Mouse (Mus musculus) left cerebral cortex, postnatal 25 days (tissue): ENCODE measurements around the gene Ccnl2. TPM values are rescaled to one million over a fixed set of nuclear protein-coding genes. Genes with fewer than 3 reads are reported as not detected.
A peak's percentile ranks its signal among the peaks of the same experiment; 100 is the strongest.

ENCODE experiments used
- DNase-seq, 2 experiments: peaks; one replicate each; pipeline ENCODE4 v3.0.0; 2022; ENCODE audit warnings: low spot score in 2 of 2, mixed read lengths in 1 of 2
- intact Hi-C: fragments of 180-260 bp; cut with DNase I; formaldehyde crosslinking; loops from one replicate; pipeline ENCODE4 v1.15.1; 2025
- total RNA-seq, 2 experiments: library from RNA; stranded (reverse); gene quantifications; 2 replicates each; pipeline ENCODE4 v1.2.3; 2021

Gene Ccnl2
- 10 to 100 TPM; 65.7 to 78.1 TPM for total RNA-seq

DNA sequence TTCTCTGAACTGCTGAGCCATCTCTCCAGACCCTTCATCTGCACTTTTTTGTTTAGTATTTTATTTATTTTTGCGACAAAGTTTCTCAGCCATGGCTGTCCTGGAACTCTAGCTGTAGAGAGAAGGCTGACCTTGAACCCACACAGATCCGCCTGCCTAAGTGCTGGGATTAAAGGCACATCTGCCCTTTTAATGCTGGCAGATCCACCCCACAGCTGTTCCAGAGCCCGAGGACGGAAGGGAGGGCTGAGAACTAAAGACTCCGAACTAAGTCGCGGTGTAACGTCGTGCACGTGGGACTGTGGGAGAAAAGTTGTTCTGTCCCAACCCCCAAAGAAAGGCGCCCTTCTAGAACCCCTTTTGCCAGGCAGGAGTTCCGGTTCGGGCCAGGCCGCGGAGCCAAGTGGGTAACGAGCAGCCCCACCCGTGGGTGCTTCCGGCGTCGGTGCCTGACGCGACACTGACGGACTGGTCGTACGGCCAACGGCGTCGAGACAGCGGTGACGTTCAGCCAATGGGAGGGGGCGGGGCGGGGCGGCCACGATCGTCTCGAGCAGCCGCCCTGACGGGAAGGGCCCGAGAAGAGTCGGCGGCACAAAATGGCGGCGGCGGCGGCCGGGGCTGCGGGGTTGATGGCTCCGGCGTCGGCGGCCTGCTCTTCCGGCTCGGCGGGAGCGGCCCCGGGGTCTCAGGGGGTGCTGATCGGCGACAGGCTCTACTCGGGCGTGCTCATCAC lies at the start of gene Ccnl2:
Gene Ccnl2 (plus strand): TSS at position 561 of the 736 bp plus-strand sequence.
- peak; percentile 93 to 97 for DNase-seq
- intact Hi-C loops = loop anchor here (1.0 kb wide), 1 partner anchor 19 kb away; the partner anchor contains the start of gene Aurkaip1

DNA sequence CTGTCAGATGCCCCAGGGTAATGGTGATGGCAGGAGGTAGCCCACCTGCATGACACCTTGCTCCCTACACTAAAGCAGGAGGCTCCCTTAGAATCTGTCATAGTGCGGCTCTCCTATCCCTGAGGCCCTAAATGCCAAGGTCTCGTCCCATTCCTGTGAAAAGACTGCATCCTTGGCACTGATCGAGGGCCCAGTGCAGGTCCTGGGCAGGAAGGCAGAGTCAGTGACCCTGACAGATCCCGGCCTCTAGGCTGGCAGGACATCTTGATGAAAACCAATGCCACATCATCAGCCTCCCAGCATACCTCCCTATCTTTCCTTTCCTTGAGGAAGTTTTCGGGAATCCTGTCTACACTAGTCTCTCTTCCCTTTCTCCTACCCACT lies 42.8 kb upstream of the Ccnl2 start:
- DNase-seq = no peak
- intact Hi-C loops = no loop called here

- intact Hi-C loops = loop anchor here (5.0 kb wide), 1 partner anchor 48 kb away; no protein-coding TSS in a partner anchor
These were observed 42.3 kb upstream of the Ccnl2 start for GRCm38 (mm10) chr4:155769880-155770512.

DNA sequence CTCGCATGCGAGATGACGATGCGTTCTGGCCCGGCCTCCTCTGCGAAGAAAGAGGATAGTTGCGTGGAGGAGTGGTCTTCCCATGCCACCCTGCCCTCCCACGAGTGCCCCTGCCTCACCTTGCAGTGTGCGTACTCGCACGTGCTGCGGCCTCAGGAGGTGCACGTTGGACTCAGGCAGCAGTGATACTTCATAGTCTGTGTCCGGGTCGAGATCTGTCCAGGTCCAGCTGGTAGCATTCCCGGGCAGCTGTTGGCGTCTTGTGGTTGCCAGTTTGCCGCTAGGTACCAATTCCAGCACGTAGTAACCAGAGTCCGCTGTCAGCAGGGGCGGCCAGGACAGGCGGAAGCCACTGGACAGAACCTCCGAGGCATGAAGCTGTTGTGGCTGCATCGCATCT lies 41.7 kb upstream of the Ccnl2 start:
- no peak for DNase-seq
- intact Hi-C loops = loop anchor here (5.0 kb wide), 1 partner anchor 48 kb away; no protein-coding TSS in a partner anchor

More at GRCm38 (mm10) chr4:155769880-155770512, 42.3 kb upstream of the Ccnl2 start:
- DNase-seq = peak; percentile 91 to 93

GRCm38 (mm10) chr4:155771706-155772105 lies 40.6 kb upstream of the Ccnl2 start:
- no peak for DNase-seq
- intact Hi-C loops = loop anchor here (5.0 kb wide), 1 partner anchor 49 kb away; no protein-coding TSS in a partner anchor

GRCm38 (mm10) chr4:155772786-155773185 lies 39.5 kb upstream of the Ccnl2 start:
- no peak for DNase-seq
- intact Hi-C loops = loop anchor here (5.0 kb wide), 1 partner anchor 50 kb away; no protein-coding TSS in a partner anchor

DNA sequence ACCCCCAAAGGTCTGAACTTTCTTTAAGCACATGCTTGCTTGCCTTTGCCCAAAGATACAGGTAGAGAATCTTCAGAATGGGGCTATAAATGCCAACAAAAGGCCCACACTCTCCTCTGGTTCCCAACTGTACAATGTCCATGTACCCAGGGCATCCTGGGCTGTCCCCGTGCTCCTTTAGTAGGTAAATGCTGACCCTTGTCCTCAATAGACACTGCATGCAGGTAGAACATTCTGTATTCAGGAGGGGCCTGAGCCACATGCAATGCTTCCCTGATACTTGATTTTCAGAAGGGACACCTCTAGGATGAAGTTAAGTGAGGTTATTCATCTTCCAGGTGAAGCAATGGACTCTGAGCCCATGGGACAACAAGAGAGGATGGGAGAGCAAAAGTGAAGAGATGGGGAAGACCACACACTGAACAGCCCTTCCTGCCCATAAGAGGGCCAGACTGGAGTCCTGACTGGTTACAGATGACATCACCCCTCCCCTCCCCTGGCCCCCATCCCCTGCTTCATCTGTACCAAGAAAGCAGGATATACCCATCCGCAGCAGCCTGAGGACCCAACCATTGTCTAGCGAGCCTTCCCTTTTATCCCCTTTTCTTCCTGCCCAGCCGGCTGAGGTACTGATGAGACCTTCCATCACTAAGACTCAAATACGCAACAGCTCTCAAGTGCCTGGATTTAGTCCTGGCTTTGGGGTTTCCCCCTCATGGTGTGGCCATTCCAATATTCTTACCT lies 38.8 kb upstream of the Ccnl2 start:
- intact Hi-C loops = loop anchor here (5.0 kb wide), 1 partner anchor 51 kb away; no protein-coding TSS in a partner anchor
- DNase-seq = no peak

GRCm38 (mm10) chr4:155774280-155774754 lies 38.0 kb upstream of the Ccnl2 start, which contains the start of gene Vwa1:
Vwa1 (minus strand) TSS chr4:155774698.
- peak; percentile 84 to 89 for DNase-seq
- intact Hi-C loops = loop anchor here (5.0 kb wide), 1 partner anchor 52 kb away; no protein-coding TSS in a partner anchor

- intact Hi-C loops = loop anchor here (5.0 kb wide), 1 partner anchor 53 kb away; no protein-coding TSS in a partner anchor
- peak; percentile 40 to 51 for DNase-seq
These were observed 37.1 kb upstream of the Ccnl2 start for GRCm38 (mm10) chr4:155774971-155775740.

GRCm38 (mm10) chr4:155775855-155776254 lies 36.4 kb upstream of the Ccnl2 start:
- no peak for DNase-seq
- intact Hi-C loops = no loop called here

- intact Hi-C loops = no loop called here
These were observed 35.5 kb upstream of the Ccnl2 start for GRCm38 (mm10) chr4:155776704-155777335.

DNA sequence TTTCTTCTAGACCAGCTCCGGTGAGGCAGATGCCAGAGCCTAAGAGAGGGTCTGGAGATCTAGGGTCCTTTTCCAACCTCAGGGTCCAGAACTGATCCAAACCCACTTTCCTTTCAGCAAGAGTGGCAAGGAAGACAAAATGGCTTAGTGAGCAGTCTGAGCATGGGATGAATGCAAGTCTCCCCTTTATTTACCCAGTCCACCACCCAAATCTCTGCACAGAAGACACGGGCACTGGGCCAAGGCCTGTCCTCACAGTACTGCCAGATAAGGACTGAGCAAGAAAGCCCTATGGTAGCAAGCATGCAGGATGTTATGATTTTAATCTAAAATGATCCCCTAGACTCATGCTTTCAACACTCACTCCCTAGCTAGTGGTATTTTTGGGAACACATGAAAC lies 34.5 kb upstream of the Ccnl2 start:
- no peak for DNase-seq
- intact Hi-C loops = no loop called here

More at GRCm38 (mm10) chr4:155776704-155777335, 35.5 kb upstream of the Ccnl2 start:
- DNase-seq = peak; percentile 35 to 83

- intact Hi-C loops = no loop called here
- DNase-seq = peak in 1 of 2 experiments; percentile 13
These were observed 32.8 kb upstream of the Ccnl2 start for GRCm38 (mm10) chr4:155779498-155779897.

DNA sequence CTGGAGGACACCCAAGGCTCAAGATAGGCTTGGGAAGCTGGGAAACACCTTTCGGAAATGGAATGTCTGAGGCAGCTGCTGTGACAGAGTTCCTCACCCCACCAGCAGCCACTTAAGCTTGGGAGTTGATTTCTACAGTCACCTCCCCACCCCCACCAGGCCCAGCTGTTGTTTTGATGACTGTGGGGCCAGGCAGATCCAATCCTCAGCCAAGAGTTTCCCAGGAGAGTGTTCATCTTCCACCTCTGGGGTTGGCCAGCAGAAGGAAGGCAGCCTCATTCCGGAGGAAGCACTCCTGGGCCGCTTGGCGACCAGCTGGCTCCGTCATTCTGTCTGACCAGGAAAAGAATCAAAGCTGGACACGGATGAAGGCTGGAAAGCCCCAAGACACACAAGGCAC lies 31.4 kb upstream of the Ccnl2 start:
- intact Hi-C loops = no loop called here
- peak in 1 of 2 experiments; percentile 39 for DNase-seq

DNA sequence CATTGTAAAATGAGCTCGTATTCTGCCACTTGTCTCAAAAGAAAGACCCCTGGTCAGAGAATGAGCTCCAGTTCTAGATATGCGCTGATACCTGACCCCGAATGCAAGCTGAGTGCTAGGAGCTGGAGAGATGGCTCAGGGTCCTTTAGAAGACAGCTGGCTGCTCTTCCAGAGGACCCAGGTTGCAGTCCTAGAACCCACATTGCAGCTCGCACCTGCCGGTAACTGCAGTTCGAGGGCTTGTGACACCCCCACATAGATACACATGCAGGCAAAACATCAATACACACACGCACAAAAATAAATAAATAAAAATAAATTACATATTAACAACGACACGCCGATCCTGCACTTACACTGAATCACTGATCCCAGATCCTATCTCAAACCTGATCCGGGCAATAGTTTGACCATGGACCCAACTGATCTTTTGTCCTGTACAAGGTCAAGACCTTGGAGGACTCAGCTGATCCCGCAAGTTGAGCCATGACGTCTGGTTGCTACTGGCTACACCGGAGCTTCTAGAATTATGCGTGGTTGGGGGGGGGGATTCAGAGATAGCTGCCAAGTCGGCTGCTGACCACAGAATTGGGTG lies 28.7 kb upstream of the Ccnl2 start:
- intact Hi-C loops = no loop called here
- peak; percentile 23 to 28 for DNase-seq

GRCm38 (mm10) chr4:155784081-155784701 lies 28.1 kb upstream of the Ccnl2 start:
- DNase-seq = peak; percentile 80 to 83
- intact Hi-C loops = no loop called here

DNA sequence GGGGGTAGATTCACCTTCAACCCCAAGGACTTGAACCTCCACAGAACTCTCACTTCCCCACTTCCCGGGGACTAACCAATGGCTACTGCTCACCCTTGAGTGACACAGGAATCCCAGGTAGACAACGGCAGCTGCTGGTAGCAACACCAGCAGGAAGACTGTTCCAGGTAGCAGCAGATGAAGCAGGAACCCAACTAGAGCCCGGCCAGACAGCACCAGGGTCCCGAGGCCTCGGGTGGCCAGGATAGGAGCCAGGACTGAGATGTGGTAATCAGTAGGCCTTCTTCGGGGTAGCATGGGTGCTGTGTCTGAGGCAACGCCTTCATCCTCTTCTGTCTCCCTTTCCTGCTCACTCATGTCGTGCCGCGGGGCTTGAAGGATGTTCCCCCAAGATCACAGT lies 27.0 kb upstream of the Ccnl2 start:
- no peak for DNase-seq
- intact Hi-C loops = no loop called here

GRCm38 (mm10) chr4:155785819-155786218 lies 26.5 kb upstream of the Ccnl2 start, which contains the start of gene Tmem88b:
Tmem88b (minus strand) TSS chr4:155785874.
- intact Hi-C loops = no loop called here
- DNase-seq = peak in 1 of 2 experiments; percentile 15
